Mouse (Mus musculus): ENCODE results near the gene Ucp3. TPM values are rescaled to one million over a fixed set of nuclear protein-coding genes. Genes with fewer than 3 reads are reported as not detected.
A peak's percentile ranks its signal among the peaks of the same experiment; 100 is the strongest.

Gene Ucp3
- polyA plus RNA-seq, 1 experiment from 2014 or later = not detected

- DNase-seq (ENCODE audit: low spot score) = no peak
- 66% methylated on average over 3 of the region's 3 CpGs for WGBS
- no peaks in the 10 kb centered on the region for H3K36me3 ChIP-seq
- no peaks in the 10 kb centered on the region for H3K9me3 ChIP-seq (replicated peaks)
- peaks cover 9% of the 10 kb centered on the region for H3K4me1 ChIP-seq
- H3K4me3 ChIP-seq = no peak overlapping the region
- H3K27ac ChIP-seq = no peak overlapping the region
- H3K27me3 ChIP-seq (ENCODE audit: low read depth, poor library complexity, severe bottlenecking) = no peaks in the 10 kb centered on the region
These were observed 35.9 kb downstream of the Ucp3 start for GRCm38 (mm10) chr7:100508670-100509069.

GRCm38 (mm10) chr7:100511602-100512001 lies 38.8 kb downstream of the Ucp3 start:
- 81% methylated on average over 8 of the region's 8 CpGs for whole genome bisulfite sequencing
- DNase-seq (ENCODE audit: low spot score) = no peak

GRCm38 (mm10) chr7:100514573-100514972 lies 41.8 kb downstream of the Ucp3 start, which contains the start of gene Dnajb13:
Gene Dnajb13 (minus strand): TSS chr7:100514960.
- no peaks in the 10 kb centered on the region for H3K27me3 ChIP-seq (ENCODE audit: low read depth, poor library complexity, severe bottlenecking)
- no peaks in the 10 kb centered on the region for H3K9me3 ChIP-seq (replicated peaks)
- no peak within 1 kb of the TSS for H3K4me3 ChIP-seq
- H3K36me3 ChIP-seq = no peaks in the 10 kb centered on the region
- peak; percentile 30 for DNase-seq (ENCODE audit: low spot score)
- 52% methylated on average over 11 of the region's 11 CpGs for WGBS
- H3K27ac ChIP-seq = no peak within 1 kb of the TSS
- no peaks in the 10 kb centered on the region for H3K4me1 ChIP-seq

More at GRCm38 (mm10) chr7:100511602-100512001, 38.8 kb downstream of the Ucp3 start:
- no peak overlapping the region for H3K4me3 ChIP-seq
- H3K27me3 ChIP-seq (ENCODE audit: low read depth, poor library complexity, severe bottlenecking) = no peaks in the 10 kb centered on the region
- no peaks in the 10 kb centered on the region for H3K36me3 ChIP-seq
- peaks cover 9% of the 10 kb centered on the region for H3K4me1 ChIP-seq
- no peaks in the 10 kb centered on the region for H3K9me3 ChIP-seq (replicated peaks)
- H3K27ac ChIP-seq = no peak overlapping the region

- DNase-seq (ENCODE audit: low spot score) = no peak
- Histone ChIP-seq H3K4me3 (no peak overlapping the region), H3K27me3 (ENCODE audit: low read depth, poor library complexity, severe bottlenecking) (no peaks in the 10 kb centered on the region), H3K4me1 (no peaks in the 10 kb centered on the region), H3K27ac (no peak overlapping the region), H3K9me3 (replicated peaks) (no peaks in the 10 kb centered on the region), H3K36me3 (no peaks in the 10 kb centered on the region)
- 73% methylated on average over 7 of the region's 7 CpGs for WGBS
These were observed 47.4 kb downstream of the Ucp3 start for GRCm38 (mm10) chr7:100520204-100520603.

- H3K4me1 ChIP-seq = no peaks in the 10 kb centered on the region
- no peaks in the 10 kb centered on the region for H3K9me3 ChIP-seq (replicated peaks)
- peak; percentile 92 for DNase-seq (ENCODE audit: low spot score)
- H3K36me3 ChIP-seq = no peaks in the 10 kb centered on the region
- H3K4me3 ChIP-seq = no peak overlapping the region
- no peak overlapping the region for H3K27ac ChIP-seq
- no peaks in the 10 kb centered on the region for H3K27me3 ChIP-seq (ENCODE audit: low read depth, poor library complexity, severe bottlenecking)
- WGBS = 25% methylated on average over 10 of the region's 10 CpGs
These were observed 48.0 kb downstream of the Ucp3 start for GRCm38 (mm10) chr7:100520663-100521285.

GRCm38 (mm10) chr7:100522222-100522621 lies 49.4 kb downstream of the Ucp3 start:
- Histone ChIP-seq H3K4me3 (no peak overlapping the region), H3K27ac (no peak overlapping the region), H3K9me3 (replicated peaks) (no peaks in the 10 kb centered on the region), H3K4me1 (no peaks in the 10 kb centered on the region), H3K27me3 (ENCODE audit: low read depth, poor library complexity, severe bottlenecking) (no peaks in the 10 kb centered on the region), H3K36me3 (no peaks in the 10 kb centered on the region)
- 83% methylated on average over 3 of the region's 3 CpGs for WGBS
- DNase-seq (ENCODE audit: low spot score) = no peak

- no peaks in the 10 kb centered on the region for H3K4me1 ChIP-seq
- no peak overlapping the region for H3K4me3 ChIP-seq
- no peaks in the 10 kb centered on the region for H3K36me3 ChIP-seq
- no peak for DNase-seq (ENCODE audit: low spot score)
- no peak overlapping the region for H3K27ac ChIP-seq
- H3K27me3 ChIP-seq (ENCODE audit: low read depth, poor library complexity, severe bottlenecking) = no peaks in the 10 kb centered on the region
- WGBS = 76% methylated on average over 8 of the region's 8 CpGs
- H3K9me3 ChIP-seq (replicated peaks) = no peaks in the 10 kb centered on the region
These were observed 51.9 kb downstream of the Ucp3 start for GRCm38 (mm10) chr7:100524669-100525068.

GRCm38 (mm10) chr7:100530766-100531165 lies 58.0 kb downstream of the Ucp3 start:
- 92% methylated on average over 5 of the region's 5 CpGs for WGBS
- H3K9me3 ChIP-seq (replicated peaks) = no peaks in the 10 kb centered on the region
- H3K27me3 ChIP-seq (ENCODE audit: low read depth, poor library complexity, severe bottlenecking) = no peaks in the 10 kb centered on the region
- no peak overlapping the region for H3K27ac ChIP-seq
- H3K36me3 ChIP-seq = no peaks in the 10 kb centered on the region
- DNase-seq (ENCODE audit: low spot score) = no peak
- H3K4me3 ChIP-seq = no peak overlapping the region
- no peaks in the 10 kb centered on the region for H3K4me1 ChIP-seq

GRCm38 (mm10) chr7:100533503-100533902 lies 60.7 kb downstream of the Ucp3 start:
- H3K27ac ChIP-seq = no peak overlapping the region
- H3K9me3 ChIP-seq (replicated peaks) = no peaks in the 10 kb centered on the region
- no peak for DNase-seq (ENCODE audit: low spot score)
- H3K36me3 ChIP-seq = no peaks in the 10 kb centered on the region
- no peaks in the 10 kb centered on the region for H3K27me3 ChIP-seq (ENCODE audit: low read depth, poor library complexity, severe bottlenecking)
- H3K4me3 ChIP-seq = no peak overlapping the region
- peaks cover 14% of the 10 kb centered on the region for H3K4me1 ChIP-seq
- 80% methylated on average over 2 of the region's 2 CpGs for WGBS

- no peak overlapping the region for H3K27ac ChIP-seq
- WGBS = 90% methylated on average over 3 of the region's 3 CpGs
- peaks cover 14% of the 10 kb centered on the region for H3K4me1 ChIP-seq
- DNase-seq (ENCODE audit: low spot score) = no peak
- H3K9me3 ChIP-seq (replicated peaks) = no peaks in the 10 kb centered on the region
- H3K36me3 ChIP-seq = peaks cover 5% of the 10 kb centered on the region
- H3K27me3 ChIP-seq (ENCODE audit: low read depth, poor library complexity, severe bottlenecking) = no peaks in the 10 kb centered on the region
- H3K4me3 ChIP-seq = no peak overlapping the region
These were observed 61.4 kb downstream of the Ucp3 start for GRCm38 (mm10) chr7:100534216-100534615.

- WGBS = 88% methylated on average over 2 of the region's 2 CpGs
- no peak overlapping the region for H3K27ac ChIP-seq
- H3K9me3 ChIP-seq (replicated peaks) = no peaks in the 10 kb centered on the region
- H3K27me3 ChIP-seq (ENCODE audit: low read depth, poor library complexity, severe bottlenecking) = no peaks in the 10 kb centered on the region
- H3K4me3 ChIP-seq = peak overlapping the region; percentile 85; the same call in 1 of the 2 replicates
- DNase-seq (ENCODE audit: low spot score) = no peak
- peaks cover 14% of the 10 kb centered on the region for H3K4me1 ChIP-seq
- peaks cover 20% of the 10 kb centered on the region for H3K36me3 ChIP-seq
These were observed 63.0 kb downstream of the Ucp3 start for GRCm38 (mm10) chr7:100535831-100536230.
